Mouse (Mus musculus) stomach, postnatal 0 days (tissue): ENCODE data around the gene Kctd18.

Source experiments
- CTCF ChIP-seq: IDR thresholded peaks from 2 replicates; pipeline ENCODE4 v1.5.1; 2016; ENCODE audit warnings: antibody characterized with exemption, low read depth, mild to moderate bottlenecking, moderate library complexity
- EP300 ChIP-seq: optimal IDR thresholded peaks from 2 replicates; pipeline ENCODE3; 2016; ENCODE audit warnings: antibody characterized with exemption

GRCm38 (mm10) chr1:57953586-57954375, 65.0 kb downstream of the Kctd18 start:
- TF ChIP-seq CTCF (no peak), EP300 (no peak)
